In the genomic region with DNA sequence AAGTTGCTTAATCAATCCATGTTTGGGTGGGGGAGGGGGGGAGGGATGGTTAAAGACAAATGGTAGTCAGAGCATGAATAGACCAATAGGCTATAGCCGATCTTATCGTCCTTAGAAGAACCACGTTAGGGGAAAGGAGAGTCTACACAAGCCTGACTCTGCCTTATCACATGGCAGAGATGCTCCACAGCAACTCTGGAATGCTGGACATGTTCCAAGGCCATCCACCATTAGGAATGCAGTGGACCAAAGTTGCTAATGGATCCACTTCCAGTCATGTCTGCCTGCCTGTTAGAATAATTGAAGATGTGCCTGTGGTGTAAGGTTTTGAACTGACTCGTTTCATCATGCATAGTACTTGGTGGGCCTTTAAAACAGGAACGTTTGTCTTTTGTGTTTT, we compare ENCODE assay signal across 16 mouse cellular contexts.
"Had no signal": no experiment of that assay in that cellular context is flagged by ENCODE, and none has a peak within 500 bp of the region (broad histone marks: within the 10 kb centered on the region; RNA-seq: fewer than 3 reads in every experiment).

No protein-coding gene starts in this region.

- H3K9me3 ChIP-seq: intestine, embryonic 15.5 days; limb, embryonic 15.5 days; liver, embryonic 12.5 days; midbrain, embryonic 12.5 days; neural tube, embryonic 13.5 days had no signal

- H3K4me1 ChIP-seq: intestine, embryonic 15.5 days; kidney, embryonic 15.5 days; limb, embryonic 15.5 days; midbrain, embryonic 12.5 days had no signal

- ATAC-seq: intestine, embryonic 15.5 days; liver, embryonic 12.5 days; midbrain, embryonic 16.5 days had no signal

- DNase-seq: lung, embryonic 14.5 days; lung, postnatal 10 days; retina, postnatal 1 day; right cerebral cortex, postnatal 4 days; spleen, adult 18-20 months; thymus, adult 18-20 months; thymus, postnatal 14 days had no signal

- H3K9ac ChIP-seq: intestine, embryonic 15.5 days; kidney, embryonic 15.5 days; limb, embryonic 15.5 days; liver, embryonic 12.5 days; lung, embryonic 14.5 days; midbrain, embryonic 12.5 days; neural tube, embryonic 13.5 days had no signal

- H3K27me3 ChIP-seq: intestine, embryonic 15.5 days; kidney, embryonic 15.5 days; limb, embryonic 15.5 days; midbrain, embryonic 12.5 days; neural tube, embryonic 13.5 days had no signal

- H3K27ac ChIP-seq: intestine, embryonic 15.5 days; kidney, embryonic 15.5 days; left cerebral cortex, adult 2 months; limb, embryonic 15.5 days; liver, embryonic 12.5 days; macrophage; midbrain, embryonic 12.5 days; neural tube, embryonic 13.5 days had no signal

- H3K36me3 ChIP-seq: intestine, embryonic 15.5 days; kidney, embryonic 15.5 days; limb, embryonic 15.5 days; liver, embryonic 12.5 days; midbrain, embryonic 12.5 days; neural tube, embryonic 13.5 days had no signal

- H3K4me2 ChIP-seq: intestine, embryonic 15.5 days; kidney, embryonic 15.5 days; limb, embryonic 15.5 days; liver, embryonic 12.5 days; lung, embryonic 14.5 days; midbrain, embryonic 12.5 days; neural tube, embryonic 13.5 days had no signal

- H3K4me3 ChIP-seq: intestine, embryonic 15.5 days; kidney, embryonic 15.5 days; left cerebral cortex, adult 2 months; limb, embryonic 15.5 days; liver, embryonic 12.5 days; midbrain, embryonic 12.5 days; neural tube, embryonic 13.5 days had no signal
